Mouse (Mus musculus) intestine, embryonic 16.5 days (tissue): ENCODE results near the gene Gm20716. TPM values are rescaled to one million over a fixed set of nuclear protein-coding genes. Genes with fewer than 3 reads are reported as not detected.

ENCODE experiments used
- ATAC-seq: fragments of 200-750 bp; cut with Nextera tagmentation; 2 replicates; pipeline ENCODE4 v1.8.0; 2017; ENCODE audit warnings: moderate TSS enrichment, moderate library complexity
- H3K27ac ChIP-seq: fragments of 300-500 bp; sonication (generic); 2 replicates; pipeline ENCODE4 v1.5.1; 2014; ENCODE audit warnings: mild to moderate bottlenecking, low read length
- H3K27me3 ChIP-seq: fragments of 300-500 bp; sonication (generic); replicated peaks from 2 replicates; pipeline ENCODE4 v1.6.1; 2014; ENCODE audit warnings: low read length, control low read depth, mixed read lengths; ENCODE audit not compliant: control insufficient read depth, insufficient read depth
- H3K36me3 ChIP-seq: fragments of 300-500 bp; sonication (generic); 2 replicates; pipeline ENCODE4 v1.6.1; 2014; ENCODE audit warnings: low read length, control low read depth; ENCODE audit not compliant: control insufficient read depth, insufficient read depth
- H3K4me1 ChIP-seq: fragments of 300-500 bp; sonication (generic); 2 replicates; pipeline ENCODE4 v1.6.1; 2014; ENCODE audit warnings: low read length, control low read depth, mixed read lengths; ENCODE audit not compliant: control insufficient read depth, insufficient read depth
- H3K4me2 ChIP-seq: fragments of 300-500 bp; sonication (generic); 2 replicates; pipeline ENCODE4 v1.6.1; 2014; ENCODE audit warnings: low read depth, low read length, control low read depth
- H3K4me3 ChIP-seq: fragments of 300-500 bp; sonication (generic); 2 replicates; pipeline ENCODE4 v1.5.1; 2014; ENCODE audit warnings: mild to moderate bottlenecking, low read length
- H3K9ac ChIP-seq: fragments of 300-500 bp; sonication (generic); 2 replicates; pipeline ENCODE4 v1.6.1; 2014; ENCODE audit warnings: low read depth, low read length
- H3K9me3 ChIP-seq: fragments of 300-500 bp; sonication (generic); 2 replicates; pipeline ENCODE4 v1.6.1; 2016; ENCODE audit warnings: low read length, control low read depth; ENCODE audit not compliant: control insufficient read depth
- WGBS: fragments of 180-500 bp; shearing (Covaris S2); extraction: QIAGEN DNeasy Blood & Tissue Kit; methylation state at CpG from one replicate; pipeline ENCODE4 v1.1.7; 2014; 5-methylcytosine and 5-hydroxymethylcytosine counted together
- polyA plus RNA-seq: library from polyadenylated mRNA; unstranded; fragments of >200 nt; fragmentation: Nextera tagmentation; extraction: Ambion mirVana; gene quantifications from 2 replicates; pipeline ENCODE4 v1.2.1, GENCODE M21; 2015

The Gm20716 gene
- polyA plus RNA-seq, 1 experiment from 2014 or later = 10.2 TPM

DNA sequence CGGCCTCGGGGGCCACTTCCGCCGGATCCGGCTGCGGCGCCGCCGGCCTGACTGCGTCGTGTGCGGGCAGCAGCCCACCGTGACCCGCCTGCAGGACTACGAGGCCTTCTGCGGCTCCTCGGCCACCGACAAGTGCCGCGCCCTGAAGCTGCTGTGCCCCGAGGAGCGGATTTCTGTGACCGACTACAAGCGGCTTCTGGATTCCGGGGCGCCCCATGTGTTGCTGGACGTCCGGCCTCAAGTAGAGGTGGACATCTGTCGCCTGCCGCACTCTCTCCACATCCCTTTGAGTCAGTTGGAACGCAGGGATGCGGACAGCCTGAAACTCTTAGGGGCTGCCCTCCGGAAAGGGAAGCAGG is 1.3 kb upstream of the Gm20716 start:
- no peak overlapping the region for H3K27ac ChIP-seq
- peak overlapping the region; percentile 94 for H3K9ac ChIP-seq
- 50% methylated on average over 33 of the region's 33 CpGs for WGBS
- H3K4me2 ChIP-seq = peak overlapping the region; percentile 98
- H3K27me3 ChIP-seq = no peaks in the 10 kb centered on the region
- no peaks in the 10 kb centered on the region for H3K9me3 ChIP-seq
- H3K4me1 ChIP-seq = peaks cover 30% of the 10 kb centered on the region
- no peak; the same call in 1 of the 2 replicates for ATAC-seq
- peak overlapping the region; percentile 85 for H3K4me3 ChIP-seq
- 0 out of 2 replicates have a peak, but pooled peaks cover 8% of the 10 kb centered on the region for H3K36me3 ChIP-seq

DNA sequence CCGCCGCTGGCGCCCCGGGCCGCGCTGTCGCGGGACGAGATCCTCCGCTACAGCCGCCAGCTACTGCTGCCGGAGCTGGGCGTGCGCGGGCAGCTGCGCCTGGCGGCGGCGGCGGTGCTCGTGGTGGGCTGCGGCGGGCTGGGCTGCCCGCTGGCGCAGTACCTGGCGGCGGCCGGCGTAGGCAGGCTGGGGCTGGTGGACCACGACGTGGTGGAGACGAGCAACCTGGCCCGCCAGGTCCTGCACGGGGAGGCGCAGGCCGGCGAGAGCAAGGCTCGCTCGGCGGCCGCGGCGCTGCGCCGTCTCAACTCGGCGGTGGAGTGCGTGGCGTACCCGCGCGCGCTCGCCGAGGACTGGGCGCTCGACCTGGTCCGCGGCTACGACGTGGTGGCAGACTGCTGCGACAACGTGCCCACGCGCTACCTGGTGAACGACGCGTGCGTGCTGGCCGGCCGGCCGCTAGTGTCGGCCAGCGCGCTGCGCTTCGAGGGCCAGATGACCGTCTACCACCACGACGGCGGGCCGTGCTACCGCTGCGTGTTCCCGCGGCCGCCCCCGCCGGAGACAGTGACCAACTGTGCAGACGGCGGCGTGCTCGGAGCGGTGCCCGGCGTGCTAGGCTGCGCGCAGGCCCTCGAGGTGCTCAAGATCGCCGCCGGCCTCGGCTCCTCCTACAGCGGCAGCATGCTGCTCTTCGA is 758 bp upstream of the Gm20716 start:
- H3K27me3 ChIP-seq = no peaks in the 10 kb centered on the region
- peak overlapping the region; percentile 94 for H3K9ac ChIP-seq
- H3K4me3 ChIP-seq = peak overlapping the region; percentile 85
- ATAC-seq = peak; percentile 75
- 2% methylated on average over 97 of the region's 105 CpGs for WGBS
- H3K4me2 ChIP-seq = peak overlapping the region; percentile 98
- H3K27ac ChIP-seq = peak overlapping the region; percentile 83
- H3K36me3 ChIP-seq = 0 out of 2 replicates have a peak, but pooled peaks cover 8% of the 10 kb centered on the region
- no peaks in the 10 kb centered on the region for H3K9me3 ChIP-seq
- H3K4me1 ChIP-seq = peaks cover 30% of the 10 kb centered on the region

DNA sequence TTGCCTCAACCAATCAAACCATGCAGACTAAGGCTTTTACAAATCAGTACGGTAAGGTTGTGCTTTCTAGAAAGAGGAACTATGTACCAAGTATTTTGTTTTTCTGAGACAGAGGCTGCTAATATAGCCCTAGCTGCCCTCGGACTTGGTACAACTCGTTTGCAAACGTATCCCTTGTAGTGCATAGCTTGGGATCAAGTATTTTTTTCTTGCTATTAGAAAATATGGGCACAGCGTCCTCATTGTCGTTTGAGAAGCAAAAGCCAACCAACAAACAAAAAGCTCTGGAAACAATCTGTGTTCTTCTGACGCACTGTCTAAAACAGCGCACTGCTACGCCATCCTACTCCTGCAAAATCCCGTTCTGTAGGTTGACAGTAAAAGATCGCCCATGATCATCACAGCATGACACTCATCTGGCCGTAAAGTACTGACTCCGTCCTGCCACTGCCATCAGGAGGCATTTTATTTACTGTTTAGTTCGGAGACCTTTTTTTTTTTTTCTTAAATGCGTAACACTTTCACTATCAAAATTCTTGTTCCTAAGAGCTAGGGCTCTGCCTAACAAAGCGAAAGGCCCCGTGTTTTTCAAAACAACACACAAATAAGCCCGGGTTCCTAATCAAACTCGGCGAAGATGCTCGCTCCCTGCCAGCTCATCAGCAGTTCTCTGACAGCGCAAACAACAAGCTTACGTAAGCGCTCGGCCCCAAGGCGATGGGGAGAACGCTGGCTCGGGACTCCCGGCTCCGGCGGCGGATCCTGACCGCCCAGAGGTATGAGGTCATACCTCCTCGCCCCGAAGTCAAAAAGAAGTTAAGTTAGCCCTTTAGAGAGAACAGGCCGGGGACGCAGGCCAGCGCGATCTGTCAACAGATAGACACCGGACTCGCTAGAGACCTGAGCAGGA is 793 bp downstream of the Gm20716 start:
- peak; percentile 32 for ATAC-seq
- peak overlapping the region; percentile 94 for H3K9ac ChIP-seq
- no peaks in the 10 kb centered on the region for H3K27me3 ChIP-seq
- H3K9me3 ChIP-seq = no peaks in the 10 kb centered on the region
- peaks cover 9% of the 10 kb centered on the region for H3K36me3 ChIP-seq
- peaks cover 30% of the 10 kb centered on the region for H3K4me1 ChIP-seq
- H3K4me2 ChIP-seq = peak overlapping the region; percentile 74
- 18% methylated on average over 41 of the region's 41 CpGs for WGBS
- H3K27ac ChIP-seq = peak overlapping the region; percentile 83; the same call in 1 of the 2 replicates
- peak overlapping the region; percentile 85 for H3K4me3 ChIP-seq

- Histone ChIP-seq H3K9me3 (no peaks in the 10 kb centered on the region), H3K36me3 (peaks cover 10% of the 10 kb centered on the region), H3K27ac (no peak overlapping the region), H3K9ac (no peak overlapping the region), H3K4me1 (peaks cover 4% of the 10 kb centered on the region; the same call in 1 of the 2 replicates), H3K27me3 (no peaks in the 10 kb centered on the region), H3K4me3 (no peak overlapping the region), H3K4me2 (no peak overlapping the region)
- no peak for ATAC-seq
- 87% methylated on average over 6 of the region's 6 CpGs for WGBS
Observed at GRCm38 (mm10) chr2:168223326-168223725, 6.8 kb downstream of the Gm20716 start.

GRCm38 (mm10) chr2:168213788-168214397 is 16.3 kb downstream of the Gm20716 start:
- H3K4me1 ChIP-seq = no peaks in the 10 kb centered on the region
- no peak overlapping the region for H3K4me2 ChIP-seq
- WGBS = 51% methylated on average over 5 of the region's 5 CpGs
- H3K27ac ChIP-seq = no peak overlapping the region
- peaks cover 14% of the 10 kb centered on the region; the same call in 1 of the 2 replicates for H3K36me3 ChIP-seq
- no peaks in the 10 kb centered on the region for H3K27me3 ChIP-seq
- H3K9me3 ChIP-seq = no peaks in the 10 kb centered on the region
- no peak overlapping the region for H3K4me3 ChIP-seq
- no peak overlapping the region for H3K9ac ChIP-seq
- no peak for ATAC-seq

DNA sequence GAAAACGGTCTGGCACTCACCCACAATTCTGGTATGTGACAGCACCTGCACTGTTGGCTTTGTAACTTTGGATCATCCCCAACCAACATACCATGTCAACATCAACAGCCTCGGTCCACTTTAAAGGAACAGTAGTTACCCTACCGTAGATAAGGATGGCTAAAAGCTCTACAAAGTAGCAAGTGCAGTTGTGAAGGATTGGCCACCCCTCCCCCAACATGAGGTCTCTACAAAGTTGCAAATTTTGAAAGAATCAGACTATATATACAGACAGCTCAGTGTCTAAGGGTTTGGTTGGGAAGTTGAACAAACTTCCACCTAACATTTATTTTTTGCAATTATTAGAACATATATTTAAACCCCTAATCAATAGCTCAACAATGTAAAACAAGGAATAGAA is 22.3 kb downstream of the Gm20716 start:
- Histone ChIP-seq H3K36me3 (peaks cover 13% of the 10 kb centered on the region), H3K4me3 (no peak overlapping the region), H3K4me2 (no peak overlapping the region), H3K27ac (peak overlapping the region; percentile 98), H3K27me3 (no peaks in the 10 kb centered on the region), H3K9ac (no peak overlapping the region), H3K9me3 (no peaks in the 10 kb centered on the region), H3K4me1 (peaks cover 13% of the 10 kb centered on the region)
- ATAC-seq = no peak
- WGBS = 94% methylated on average over 3 of the region's 3 CpGs

- Histone ChIP-seq H3K9ac (peak within 1 kb of the TSS; percentile 100), H3K4me2 (peak within 1 kb of the TSS; percentile 88), H3K27ac (peak within 1 kb of the TSS; percentile 98), H3K9me3 (no peaks in the 10 kb centered on the region), H3K27me3 (no peaks in the 10 kb centered on the region), H3K36me3 (peaks cover 10% of the 10 kb centered on the region), H3K4me3 (peak within 1 kb of the TSS; percentile 98), H3K4me1 (peaks cover 13% of the 10 kb centered on the region)
- under 1% methylated on average over 64 of the region's 89 CpGs for WGBS
- peak; percentile 92 for ATAC-seq
Observed at GRCm38 (mm10) chr2:168206725-168207644, 23.2 kb downstream of the Gm20716 start, which contains the start of gene Adnp. Gene Adnp (minus strand): TSS chr2:168207112.

DNA sequence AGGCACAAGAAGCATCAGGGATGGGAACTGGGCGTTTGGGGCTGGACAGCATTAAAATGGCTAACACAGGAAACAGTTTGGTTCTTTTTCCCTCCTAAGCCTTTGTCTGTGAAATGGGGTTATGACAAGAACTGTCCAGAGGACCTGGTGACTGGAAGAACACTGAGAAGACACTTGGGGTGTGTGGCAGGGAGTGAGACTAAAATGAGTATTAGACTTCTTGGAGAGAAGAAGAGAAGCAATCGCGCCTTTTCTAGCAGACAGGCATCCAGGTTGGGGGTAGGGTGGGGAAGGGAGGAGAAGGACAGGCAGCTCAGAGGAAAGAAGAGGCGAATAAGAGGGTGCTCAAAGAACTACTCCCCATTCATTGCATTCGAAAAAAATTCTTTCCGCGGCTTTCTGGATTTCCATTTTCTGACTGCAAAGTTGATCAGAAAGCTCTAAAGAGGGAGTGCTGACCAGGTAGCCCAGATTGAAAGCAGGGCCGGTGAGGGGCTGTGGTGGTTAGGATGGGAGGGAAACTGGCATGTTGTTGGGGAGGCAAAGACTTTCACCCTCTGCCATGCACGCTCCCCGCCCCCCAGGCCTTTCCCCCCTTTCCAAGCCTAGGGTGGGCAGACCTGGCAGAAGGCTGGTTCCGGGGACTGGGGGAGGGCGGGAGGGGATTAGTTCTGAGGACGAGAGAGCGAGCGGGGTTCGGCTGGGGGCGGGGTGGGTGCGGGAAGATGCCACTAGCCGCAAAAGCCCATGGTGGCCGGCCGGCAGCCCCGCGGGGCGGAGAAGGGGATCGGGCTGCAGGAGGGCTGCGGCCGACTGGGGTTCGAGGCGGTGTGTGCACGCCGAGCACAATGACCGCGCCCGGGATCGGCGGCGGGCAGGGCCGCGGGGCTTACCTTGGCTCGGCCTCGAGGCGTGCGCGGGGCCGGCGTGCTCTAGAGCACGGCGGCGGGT is 24.2 kb downstream of the Gm20716 start:
- Histone ChIP-seq H3K4me1 (peaks cover 18% of the 10 kb centered on the region), H3K4me2 (peak overlapping the region; percentile 88), H3K27ac (peak overlapping the region; percentile 98), H3K4me3 (peak overlapping the region; percentile 98), H3K9ac (peak overlapping the region; percentile 100), H3K36me3 (peaks cover 10% of the 10 kb centered on the region), H3K27me3 (no peaks in the 10 kb centered on the region), H3K9me3 (no peaks in the 10 kb centered on the region)
- ATAC-seq = peak; percentile 24
- under 1% methylated on average over 43 of the region's 49 CpGs for WGBS
